Mouse (Mus musculus): ENCODE data around the gene Olfr1032. TPM values are rescaled to one million over a fixed set of nuclear protein-coding genes. Genes with fewer than 3 reads are reported as not detected.
"Not testable (repeated sequence)": the region's sequence is repeated elsewhere in the genome, so short reads cannot be mapped to it uniquely, and the experiment has no call there.

Gene Olfr1032
- total RNA-seq (2021): not detected

GRCm38 (mm10) chr2:86005240-86005639 is at the start of gene Olfr1032:
Gene Olfr1032 (plus strand): TSS chr2:86005540.
- no peak for DNase-seq
- intact Hi-C loops (cut with DNase I): no loop called here

GRCm38 (mm10) chr2:85973595-85973994 is 31.7 kb upstream of the Olfr1032 start, which contains the start of gene Olfr1029:
Gene Olfr1029 (plus strand): TSS chr2:85973895.
- intact Hi-C loops (cut with DNase I): no loop called here
- DNase-seq: no peak

GRCm38 (mm10) chr2:85978976-85979375 is 26.4 kb upstream of the Olfr1032 start, which contains the start of gene Olfr1030:
Gene Olfr1030 (plus strand): TSS chr2:85979276.
- intact Hi-C loops (cut with DNase I): no loop called here

GRCm38 (mm10) chr2:85990004-85990403 is 15.3 kb upstream of the Olfr1032 start, which contains the start of gene Olfr1031:
Gene Olfr1031 (plus strand): TSS chr2:85990304.
- no peak for DNase-seq
- intact Hi-C loops (cut with DNase I): no loop called here

More at GRCm38 (mm10) chr2:85978976-85979375, 26.4 kb upstream of the Olfr1032 start, which contains the start of gene Olfr1030:
- DNase-seq: no peak

GRCm38 (mm10) chr2:86020406-86020805 is 15.1 kb downstream of the Olfr1032 start, which contains the start of gene Olfr1033:
Gene Olfr1033 (plus strand): TSS chr2:86020633.
- intact Hi-C loops (cut with DNase I): not testable (repeated sequence)
- DNase-seq: peak; percentile 15 to 35

GRCm38 (mm10) chr2:86021518-86021917 is 16.2 kb downstream of the Olfr1032 start:
- intact Hi-C loops (cut with DNase I); DNase-seq: not testable (repeated sequence)

- intact Hi-C loops (cut with DNase I): no loop called here
- DNase-seq: no peak
These were observed 40.2 kb downstream of the Olfr1032 start, which contains the start of gene Olfr1034 for GRCm38 (mm10) chr2:86045561-86045960. Gene Olfr1034 (plus strand): TSS chr2:86045861.

- DNase-seq; intact Hi-C loops (cut with DNase I): not testable (repeated sequence)
These were observed 45.4 kb downstream of the Olfr1032 start for GRCm38 (mm10) chr2:86050777-86051176.

Other genes with a start within 250 kb of the Olfr1032 start
- not detected for gene Olfr1012, start 242.8 kb upstream of the Olfr1032 start, total RNA-seq (2021)
- gene Olfr1013, start 238.4 kb upstream of the Olfr1032 start, total RNA-seq (2021): not detected
- not detected for gene Olfr1014, start 232.8 kb upstream of the Olfr1032 start, total RNA-seq (2021)
- not detected for gene Olfr1015, start 223.5 kb upstream of the Olfr1032 start, total RNA-seq (2021)
- not detected for gene Olfr1016, start 203.0 kb upstream of the Olfr1032 start, total RNA-seq (2021)
- gene Olfr1018, start 187.1 kb upstream of the Olfr1032 start, total RNA-seq (2021): not detected
- not detected for gene Olfr1019, start 160.1 kb upstream of the Olfr1032 start, total RNA-seq (2021)
- gene Olfr1020, start 158.5 kb upstream of the Olfr1032 start, total RNA-seq (2021): not detected
- not detected for gene Olfr1022, start 136.9 kb upstream of the Olfr1032 start, total RNA-seq (2021)
- gene Olfr1023, start 119.9 kb upstream of the Olfr1032 start, total RNA-seq (2021): not detected
- gene Olfr1024, start 100.5 kb upstream of the Olfr1032 start, total RNA-seq (2021): not detected
- not detected for gene Olfr1025-ps1, start 90.3 kb upstream of the Olfr1032 start, total RNA-seq (2021)
- gene Olfr1026, start 84.0 kb upstream of the Olfr1032 start, total RNA-seq (2021): not detected
- not detected for gene Olfr1028, start 55.1 kb upstream of the Olfr1032 start, total RNA-seq (2021)
- not detected for gene Olfr1029, start 31.6 kb upstream of the Olfr1032 start, total RNA-seq (2021)
- gene Olfr1030, start 26.3 kb upstream of the Olfr1032 start, total RNA-seq (2021): not detected
- not detected for gene Olfr1031, start 15.2 kb upstream of the Olfr1032 start, total RNA-seq (2021)
- gene Olfr1033, start 15.1 kb downstream of the Olfr1032 start, total RNA-seq (2021): 1 to 10 TPM; 1.6 to 7.4 TPM
- under 1 TPM; 0.08 to 0.11 TPM for gene Olfr1034, start 40.3 kb downstream of the Olfr1032 start, total RNA-seq (2021)
- not detected for gene Olfr1036, start 68.5 kb downstream of the Olfr1032 start, total RNA-seq (2021)
- gene Olfr1037, start 81.8 kb downstream of the Olfr1032 start, total RNA-seq (2021): not detected
- gene Olfr1039, start 130.4 kb downstream of the Olfr1032 start, total RNA-seq (2021): not detected
- gene Olfr1040, start 141.2 kb downstream of the Olfr1032 start, total RNA-seq (2021): not detected
- not detected for gene Olfr1042, start 156.3 kb downstream of the Olfr1032 start, total RNA-seq (2021)
- gene Olfr1043, start 162.0 kb downstream of the Olfr1032 start, total RNA-seq (2021): not detected
- not detected for gene Olfr1044, start 172.3 kb downstream of the Olfr1032 start, total RNA-seq (2021)
- not detected for gene Olfr52, start 180.1 kb downstream of the Olfr1032 start, total RNA-seq (2021)
- not detected for gene Olfr1045, start 197.5 kb downstream of the Olfr1032 start, total RNA-seq (2021)
- not detected for gene Olfr1046, start 213.8 kb downstream of the Olfr1032 start, total RNA-seq (2021)
- gene Olfr1047, start 225.9 kb downstream of the Olfr1032 start, total RNA-seq (2021): not detected
- not detected for gene Olfr1048, start 234.7 kb downstream of the Olfr1032 start, total RNA-seq (2021)